ENCODE assay signal across 24 mouse cellular contexts in the genomic region with DNA sequence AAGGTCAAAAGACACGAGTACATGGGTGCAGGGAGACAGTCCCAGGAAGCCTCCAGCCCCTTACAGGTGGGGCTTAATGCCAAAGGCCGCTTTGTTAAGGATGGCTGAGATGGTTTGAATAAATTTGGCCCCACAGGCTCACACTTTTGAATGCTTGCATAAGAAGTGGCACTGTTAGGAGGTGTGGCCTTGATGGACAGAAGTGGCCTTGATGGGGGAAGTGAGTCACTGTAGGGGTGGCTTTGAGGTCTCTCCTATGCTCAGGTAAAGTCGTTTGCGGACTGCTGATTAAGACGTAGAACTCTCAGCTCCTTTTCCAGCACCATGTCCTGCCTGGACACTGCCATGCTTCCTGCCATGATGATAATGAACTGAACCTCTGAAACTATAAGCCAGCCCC.
"Had no signal": no experiment of that assay in that cellular context is flagged by ENCODE, and none has a peak within 500 bp of the region (broad histone marks: within the 10 kb centered on the region; RNA-seq: fewer than 3 reads in every experiment).

No protein-coding gene starts in this region.

- H3K4me3 ChIP-seq: heart, adult 2 months; heart, embryonic 13.5 days; heart, embryonic 15.5 days; hindbrain, embryonic 13.5 days; hindbrain, embryonic 15.5 days; layer of hippocampus, adult 2 months; left cerebral cortex, adult 2 months; limb, embryonic 10.5 days; limb, embryonic 12.5 days; liver, embryonic 13.5 days; liver, embryonic 15.5 days had no signal

- H3K36me3 ChIP-seq: heart, embryonic 15.5 days; hindbrain, embryonic 13.5 days; hindbrain, embryonic 15.5 days; liver, embryonic 13.5 days; liver, embryonic 15.5 days had no signal

- H3K9ac ChIP-seq: heart, embryonic 13.5 days; heart, embryonic 15.5 days; hindbrain, embryonic 13.5 days; hindbrain, embryonic 15.5 days; limb, embryonic 12.5 days; liver, embryonic 13.5 days; liver, embryonic 15.5 days had no signal

- ATAC-seq: hindbrain, postnatal 0 days; intestine, embryonic 16.5 days had no signal

- H3K27me3 ChIP-seq: heart, embryonic 13.5 days; heart, embryonic 15.5 days; hindbrain, embryonic 13.5 days; hindbrain, embryonic 15.5 days had no signal

- H3K27ac ChIP-seq: heart, adult 2 months; heart, embryonic 13.5 days; heart, embryonic 15.5 days; hindbrain, embryonic 13.5 days; hindbrain, embryonic 15.5 days; hindbrain, postnatal 0 days; layer of hippocampus, adult 2 months; left cerebral cortex, adult 2 months; limb, embryonic 10.5 days; limb, embryonic 12.5 days; liver, embryonic 13.5 days; liver, embryonic 15.5 days had no signal

- H3K9me3 ChIP-seq: heart, embryonic 13.5 days; heart, embryonic 15.5 days; hindbrain, embryonic 13.5 days; hindbrain, embryonic 15.5 days; limb, embryonic 10.5 days; limb, embryonic 12.5 days; liver, embryonic 13.5 days; liver, embryonic 15.5 days had no signal

- DNase-seq: gastrocnemius, postnatal 14 days; gastrocnemius, postnatal 36 days; heart, adult 11 months; heart, adult 2 months; heart, postnatal 14 days; heart, postnatal 36 days; kidney, adult 9 months; kidney, postnatal 10 days; kidney, postnatal 4 days; liver; liver, embryonic 13.5 days had no signal

- H3K4me2 ChIP-seq: heart, embryonic 11.5 days; heart, embryonic 13.5 days; heart, embryonic 15.5 days; hindbrain, embryonic 13.5 days; hindbrain, embryonic 15.5 days; limb, embryonic 12.5 days; liver, embryonic 11.5 days; liver, embryonic 13.5 days; liver, embryonic 15.5 days had no signal
